Mouse (Mus musculus): ENCODE measurements at regions not wholly inside any gene's neighbourhood (a gene's known extent, or its start where the extent isn't known, plus 50 kb on each side); places are given as distances from the start of the nearest gene placed in this dataset.

DNA sequence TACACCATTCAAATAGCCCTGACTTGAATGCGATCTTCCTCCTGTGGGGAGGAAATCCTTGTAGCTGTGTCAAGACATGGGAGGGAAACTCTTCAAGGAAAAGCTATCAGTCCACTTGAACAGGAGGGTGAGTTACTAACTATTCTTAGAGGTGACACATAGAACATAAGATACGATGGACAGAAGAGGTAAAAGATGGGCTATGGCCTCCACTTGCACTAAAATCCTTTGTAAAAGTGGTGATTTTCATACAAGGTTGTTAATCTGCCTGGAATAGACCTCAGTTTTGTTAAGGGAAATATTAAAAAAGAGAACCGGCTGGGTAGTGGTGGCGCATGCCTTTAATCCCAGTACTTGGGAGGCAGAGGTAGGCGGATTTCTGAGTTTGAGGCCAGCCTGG is 102.1 kb upstream of the Cpm start:
- DNase-seq (ENCODE audit: low spot score): no peak

GRCm38 (mm10) chr10:117526834-117527188 is 102.5 kb upstream of the Cpm start:
- no peak for DNase-seq (ENCODE audit: low spot score)

DNA sequence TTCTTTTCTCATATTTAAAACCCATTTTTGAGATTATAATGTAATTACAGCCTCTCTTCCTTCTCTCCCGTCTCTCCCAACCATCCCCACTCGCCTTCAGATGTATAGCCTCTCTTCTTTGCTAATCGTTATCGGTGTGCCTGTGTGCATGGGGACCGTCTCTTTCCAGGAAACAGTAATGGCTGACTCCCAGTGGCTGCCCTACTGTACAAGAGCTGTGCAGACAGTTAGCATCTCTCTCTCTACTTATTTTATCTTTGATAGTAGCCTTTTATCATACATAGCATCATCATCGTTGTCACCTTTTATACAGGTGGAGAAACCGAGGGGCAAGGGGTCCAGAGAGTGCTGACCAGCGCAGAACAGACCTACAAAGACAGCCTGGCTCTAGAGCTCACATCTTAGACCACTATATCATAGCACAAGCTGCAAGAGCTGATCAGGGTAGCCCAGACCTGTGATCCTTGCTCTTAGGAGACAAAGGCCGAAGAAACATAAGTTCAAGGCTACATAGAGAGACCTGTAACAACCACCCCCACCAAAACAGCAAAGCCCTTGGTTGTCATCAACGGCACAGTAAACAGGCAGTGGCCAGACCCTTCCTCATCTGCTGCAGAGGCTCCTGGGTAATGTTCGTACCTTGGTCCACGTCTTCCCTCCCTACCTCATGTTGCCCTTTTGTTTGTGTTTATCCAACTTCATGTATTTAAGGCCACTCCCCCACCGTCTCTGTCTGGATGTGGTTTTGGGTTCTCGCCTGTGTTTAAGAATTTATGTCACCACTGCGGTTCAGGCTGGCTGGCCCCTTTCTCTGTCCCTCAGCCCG is 103.1 kb upstream of the Cpm start:
- DNase-seq (ENCODE audit: low spot score): no peak

GRCm38 (mm10) chr10:117525608-117526007 is 103.7 kb upstream of the Cpm start:
- DNase-seq (ENCODE audit: low spot score): no peak

DNA sequence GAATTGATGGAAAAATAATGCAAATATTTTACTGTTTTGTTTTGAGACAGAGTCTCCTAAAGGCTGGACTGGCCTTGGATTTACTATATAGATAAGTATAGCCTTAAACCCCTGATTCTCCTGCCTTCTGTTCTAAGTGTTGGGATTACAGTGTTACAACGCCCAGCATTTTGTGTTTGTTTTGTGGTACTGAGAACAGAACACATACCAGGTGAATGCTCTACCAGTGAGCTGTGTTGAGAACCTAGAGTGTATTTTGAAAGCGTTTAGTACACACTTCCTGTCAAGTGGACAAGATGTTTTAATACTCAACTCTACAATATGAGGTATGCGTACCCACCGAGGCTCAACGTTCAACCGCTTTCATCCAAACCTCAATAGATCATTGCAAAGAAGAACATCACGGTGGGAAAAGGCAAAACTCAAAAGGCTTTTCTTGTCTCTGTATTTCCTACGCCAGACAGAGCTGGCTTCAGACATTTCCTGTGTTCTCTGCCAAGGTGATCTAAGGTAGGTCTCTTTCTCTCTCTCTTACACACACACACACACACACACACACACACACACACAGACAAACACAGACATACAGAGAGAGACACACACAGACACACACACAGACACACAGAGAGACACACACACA is 104.3 kb upstream of the Cpm start:
- DNase-seq (ENCODE audit: low spot score): no peak

- DNase-seq (ENCODE audit: low spot score): no peak
Measured at GRCm38 (mm10) chr10:117524101-117524500, 105.2 kb upstream of the Cpm start.

GRCm38 (mm10) chr10:117522906-117523829 is 106.1 kb upstream of the Cpm start:
- no peak for DNase-seq (ENCODE audit: low spot score)

GRCm38 (mm10) chr10:117522373-117522772 is 106.9 kb upstream of the Cpm start:
- DNase-seq (ENCODE audit: low spot score): no peak

- DNase-seq (ENCODE audit: low spot score): no peak
Measured at GRCm38 (mm10) chr10:117521315-117522270, 107.7 kb upstream of the Cpm start.

DNA sequence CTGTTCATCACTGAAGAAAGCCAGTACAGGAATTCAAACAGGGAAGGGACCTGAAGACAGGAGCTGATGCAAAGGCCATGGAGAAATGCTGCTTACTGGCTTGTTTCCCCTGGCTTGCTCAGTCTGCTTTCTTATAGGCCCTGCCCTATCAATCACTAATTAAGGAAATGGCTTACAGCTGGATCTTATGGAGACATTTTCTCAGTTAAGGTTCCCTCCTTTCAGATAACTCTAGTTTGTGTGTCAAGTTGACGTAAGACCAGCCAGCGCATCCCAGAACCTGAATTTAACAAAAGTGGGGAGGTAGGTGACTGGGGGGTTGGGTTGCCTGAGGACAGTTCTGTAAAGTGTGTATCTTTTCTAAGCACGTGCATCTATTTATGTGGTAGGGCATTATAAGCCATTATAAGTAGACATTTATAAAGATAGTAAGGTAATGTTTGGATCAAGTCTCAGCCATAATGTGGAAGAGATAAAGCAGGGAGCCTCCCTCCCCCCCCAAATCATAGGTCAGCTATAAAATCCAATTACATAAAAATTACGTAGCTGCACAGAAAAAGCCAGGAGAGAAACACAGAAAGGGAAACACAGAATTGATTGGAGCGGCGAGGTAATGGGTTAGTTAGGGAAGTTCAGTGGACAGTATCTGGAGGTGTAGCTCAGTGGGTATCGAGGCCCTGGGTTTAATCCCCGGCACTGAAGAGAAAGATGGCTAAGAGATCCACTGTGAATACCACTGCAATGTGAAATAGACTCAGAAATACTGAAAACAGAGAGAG is 108.6 kb upstream of the Cpm start:
- no peak for DNase-seq (ENCODE audit: low spot score)

DNA sequence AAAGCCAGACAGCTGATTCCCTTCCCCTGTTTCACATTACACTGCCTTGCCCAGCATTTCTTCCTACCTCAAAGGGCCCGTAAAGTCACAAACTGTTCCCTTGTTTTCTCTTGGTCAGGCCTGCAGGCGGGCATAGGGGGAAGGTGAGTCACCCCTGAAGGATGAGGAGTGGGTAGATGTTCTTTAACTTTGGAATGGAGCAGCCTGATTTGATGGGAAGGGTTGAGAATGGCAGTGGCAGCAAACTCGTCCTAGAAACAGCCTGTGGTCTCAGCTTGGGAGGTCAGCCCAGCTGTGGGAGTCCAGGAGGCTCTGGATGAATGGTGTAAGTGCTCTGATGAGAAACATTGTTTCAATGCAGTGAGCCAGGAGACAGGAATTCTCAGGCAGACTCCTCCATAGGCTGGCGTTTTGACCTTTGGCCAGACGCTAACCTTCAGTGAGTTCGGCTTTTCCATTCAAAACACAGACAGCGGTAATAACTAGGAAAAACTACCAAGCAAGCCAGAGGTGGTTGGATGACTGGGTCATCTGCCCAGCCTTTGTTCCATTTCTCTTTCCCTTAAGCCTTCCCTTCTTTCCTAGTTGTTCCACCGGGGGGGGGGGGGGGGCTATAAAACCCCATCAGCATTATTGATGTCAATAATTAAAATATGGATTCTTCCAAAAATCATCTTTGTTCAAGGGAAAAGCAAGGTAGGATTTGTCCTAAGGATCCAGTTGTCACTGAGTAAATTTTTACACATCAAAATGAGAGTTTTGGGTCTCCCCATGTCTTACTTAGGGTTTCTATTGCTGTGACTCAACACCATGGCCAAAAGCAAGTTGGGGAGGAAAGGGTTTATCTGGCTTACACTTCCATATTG is 109.4 kb upstream of the Cpm start:
- no peak for DNase-seq (ENCODE audit: low spot score)

DNA sequence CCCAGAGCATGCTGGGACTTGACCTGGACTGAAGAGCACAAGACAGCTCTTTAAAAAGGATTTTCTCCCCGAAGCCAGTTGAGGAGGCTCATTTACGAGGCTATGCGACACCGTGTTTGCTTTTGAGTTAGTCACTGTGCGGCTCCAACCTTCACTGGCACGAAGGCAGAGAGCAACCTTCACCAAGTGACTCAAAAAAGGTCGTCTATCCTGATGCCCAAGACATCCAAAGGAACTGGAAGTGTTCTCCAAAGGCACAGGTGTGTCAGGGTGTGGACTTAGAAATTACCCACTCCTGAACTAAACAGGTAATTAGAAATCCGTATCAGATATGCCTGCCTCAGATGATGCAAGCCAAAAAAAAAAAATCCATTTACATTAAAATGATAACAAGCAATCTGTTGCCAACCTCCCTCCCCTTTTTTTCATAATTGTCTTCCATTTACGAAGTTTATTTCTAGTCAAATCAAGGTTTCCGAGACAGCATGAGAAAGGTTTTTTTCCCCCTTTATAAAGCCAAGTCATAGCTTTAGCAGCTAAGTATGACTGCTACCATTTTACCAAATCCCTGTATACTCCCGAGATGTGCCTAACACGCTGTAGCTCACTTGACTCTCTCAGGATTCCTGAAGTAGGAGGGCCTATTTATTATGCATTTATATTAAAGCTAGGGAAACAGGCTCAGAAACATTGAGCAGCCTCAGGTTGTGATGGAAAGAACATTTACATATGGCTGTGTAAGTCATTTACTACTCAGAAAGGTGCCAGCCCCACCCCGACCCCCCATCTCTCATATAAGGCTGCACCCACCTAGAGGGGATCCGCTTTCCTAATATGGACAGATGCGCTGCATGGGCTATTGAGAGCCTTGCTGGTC is 110.3 kb upstream of the Cpm start:
- no peak for DNase-seq (ENCODE audit: low spot score)

- no peak for DNase-seq (ENCODE audit: low spot score)
Measured at GRCm38 (mm10) chr10:117517800-117518770, 111.2 kb upstream of the Cpm start.

GRCm38 (mm10) chr10:117517071-117517714 is 112.1 kb upstream of the Cpm start:
- no peak for DNase-seq (ENCODE audit: low spot score)

GRCm38 (mm10) chr10:117516510-117516909 is 112.8 kb upstream of the Cpm start:
- no peak for DNase-seq (ENCODE audit: low spot score)

GRCm38 (mm10) chr10:117515777-117516501 is 113.4 kb upstream of the Cpm start:
- peak; percentile 62 for DNase-seq (ENCODE audit: low spot score)
